Mouse (Mus musculus) kidney, postnatal 25 days (tissue): ENCODE measurements around the gene Prpf40a.

Experiments used
- DNase-seq, 2 experiments: peaks; one replicate each; pipeline ENCODE4 v3.0.0; 2021; ENCODE audit warnings: mixed read lengths in 2 of 2

Gene Prpf40a

GRCm38 (mm10) chr2:53102901-53103300 lies 88.2 kb downstream of the Prpf40a start:
- DNase-seq: no peak

DNA sequence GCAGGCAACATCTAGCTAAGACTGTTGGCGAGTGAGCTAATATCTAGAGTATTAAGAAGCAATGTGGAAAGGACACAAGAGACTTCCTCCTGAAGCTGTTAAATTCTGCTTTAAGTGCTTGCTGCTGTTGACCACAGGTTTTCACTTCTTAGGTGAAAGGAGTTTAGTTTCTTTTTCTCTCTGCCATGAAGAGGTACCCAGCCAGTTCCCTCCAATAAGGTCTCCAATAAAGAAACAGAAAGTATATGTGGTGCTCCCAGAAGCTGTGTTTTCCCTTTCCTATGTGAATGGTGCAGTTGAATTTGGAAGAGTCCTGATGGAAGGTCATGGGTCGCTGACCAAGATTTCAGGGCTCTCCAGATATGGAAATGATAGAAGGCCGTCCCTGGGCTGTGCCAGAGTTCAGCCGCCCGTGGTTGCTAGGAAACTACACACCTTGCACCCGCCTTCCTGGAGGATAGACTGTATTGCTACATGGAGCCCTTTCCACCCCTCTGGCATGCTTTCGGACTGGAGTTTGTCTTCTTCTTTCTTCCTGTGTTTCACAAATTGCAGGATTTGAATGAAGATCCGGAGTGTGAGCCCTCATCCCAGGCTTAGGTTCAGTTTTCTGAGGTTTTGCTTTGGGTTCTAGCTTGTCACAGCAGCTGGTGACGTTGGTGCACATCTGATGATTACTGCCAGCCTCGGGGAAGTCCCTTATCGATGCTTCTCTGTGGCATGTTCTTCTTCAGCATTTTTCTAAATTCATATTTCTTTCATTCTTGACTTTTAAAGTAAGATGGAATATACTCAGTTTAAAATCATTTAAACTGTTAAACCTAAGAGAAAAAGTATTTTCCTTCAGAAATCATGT lies 89.0 kb downstream of the Prpf40a start:
- no peak for DNase-seq

- DNase-seq: no peak
Measured at GRCm38 (mm10) chr2:53100093-53100492, 91.0 kb downstream of the Prpf40a start.

GRCm38 (mm10) chr2:53095489-53095888 lies 95.6 kb downstream of the Prpf40a start:
- no peak for DNase-seq

DNA sequence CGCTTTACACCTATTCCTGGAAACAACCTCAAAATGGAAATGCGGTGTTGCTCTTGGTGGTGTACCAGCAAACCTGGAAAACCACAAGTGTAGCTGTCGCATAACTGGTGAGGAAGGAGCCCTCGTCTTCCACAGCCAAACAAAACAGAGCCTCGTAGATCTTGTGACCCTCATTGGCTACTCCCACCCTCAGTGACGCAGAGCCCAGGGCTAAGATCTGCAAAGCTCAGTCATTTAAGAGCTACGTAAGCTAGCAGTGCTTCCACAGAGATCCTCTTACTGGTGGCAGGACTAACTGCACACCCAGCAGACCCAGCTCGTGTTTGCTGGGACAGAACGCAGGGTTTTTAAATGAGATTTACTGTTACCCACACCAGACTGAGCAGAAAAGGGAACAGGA lies 96.1 kb downstream of the Prpf40a start:
- peak; percentile 12 to 49 for DNase-seq

- no peak for DNase-seq
Measured at GRCm38 (mm10) chr2:53088744-53089143, 102.3 kb downstream of the Prpf40a start.

- peak; percentile 47 to 76 for DNase-seq
Measured at GRCm38 (mm10) chr2:53085617-53086202, 105.4 kb downstream of the Prpf40a start.
